Mouse (Mus musculus) hindbrain, embryonic 11.5 days (tissue): ENCODE data around the gene Ankrd11. TPM values are rescaled to one million over a fixed set of nuclear protein-coding genes. Genes with fewer than 3 reads are reported as not detected.

Source experiments
- ATAC-seq: fragments of 200-750 bp; cut with Nextera tagmentation; 2 replicates; pipeline ENCODE4 v1.8.0; 2017; ENCODE audit warnings: mild to moderate bottlenecking, moderate TSS enrichment, moderate library complexity; ENCODE audit not compliant: low FRiP score
- DNase-seq: peaks from one replicate; pipeline ENCODE4 v3.0.0-alpha.2; 2015; ENCODE audit warnings: low spot score
- H3K27ac ChIP-seq: fragments of 300-500 bp; sonication (generic); 2 replicates; pipeline ENCODE4 v1.5.1; 2014; ENCODE audit warnings: mild to moderate bottlenecking, low read depth, low read length
- H3K27me3 ChIP-seq: fragments of 300-500 bp; sonication (generic); 2 replicates; pipeline ENCODE4 v1.6.1; 2014; ENCODE audit warnings: mild to moderate bottlenecking, low read length, moderate library complexity, mixed read lengths; ENCODE audit not compliant: control insufficient read depth, insufficient read depth
- H3K36me3 ChIP-seq: fragments of 300-500 bp; sonication (generic); 2 replicates; pipeline ENCODE4 v1.6.1; 2014; ENCODE audit warnings: mild to moderate bottlenecking, low read length, moderate library complexity, mixed read lengths; ENCODE audit not compliant: control insufficient read depth, insufficient read depth
- H3K4me1 ChIP-seq: fragments of 300-500 bp; sonication (generic); replicated peaks from 2 replicates; pipeline ENCODE4 v1.6.1; 2014; ENCODE audit warnings: low read length, mixed read lengths; ENCODE audit not compliant: control insufficient read depth, insufficient read depth
- H3K4me2 ChIP-seq: fragments of 300-500 bp; sonication (generic); replicated peaks from 2 replicates; pipeline ENCODE4 v1.6.1; 2014; ENCODE audit warnings: mild to moderate bottlenecking, low read depth, low read length
- H3K4me3 ChIP-seq: fragments of 300-500 bp; sonication (generic); 2 replicates; pipeline ENCODE4 v1.5.1; 2014; ENCODE audit warnings: low read depth, low read length
- H3K9ac ChIP-seq: fragments of 300-500 bp; sonication (generic); 2 replicates; pipeline ENCODE4 v1.6.1; 2014; ENCODE audit warnings: low read depth, low read length
- H3K9me3 ChIP-seq: fragments of 300-500 bp; sonication (generic); 2 replicates; pipeline ENCODE4 v1.6.1; 2016; ENCODE audit warnings: low read length; ENCODE audit not compliant: control insufficient read depth
- WGBS: fragments of 180-500 bp; shearing (Covaris S2); extraction: QIAGEN DNeasy Blood & Tissue Kit; methylation state at CpG from one replicate; pipeline ENCODE4 v1.1.7; 2014; 5-methylcytosine and 5-hydroxymethylcytosine counted together
- polyA plus RNA-seq: library from polyadenylated mRNA; unstranded; fragments of >200 nt; fragmentation: Nextera tagmentation; extraction: Ambion mirVana; gene quantifications from 2 replicates; pipeline ENCODE4 v1.2.1, GENCODE M21; 2014

Gene Ankrd11
- polyA plus RNA-seq, 1 experiment from 2014 or later, result 52.7 TPM

DNA sequence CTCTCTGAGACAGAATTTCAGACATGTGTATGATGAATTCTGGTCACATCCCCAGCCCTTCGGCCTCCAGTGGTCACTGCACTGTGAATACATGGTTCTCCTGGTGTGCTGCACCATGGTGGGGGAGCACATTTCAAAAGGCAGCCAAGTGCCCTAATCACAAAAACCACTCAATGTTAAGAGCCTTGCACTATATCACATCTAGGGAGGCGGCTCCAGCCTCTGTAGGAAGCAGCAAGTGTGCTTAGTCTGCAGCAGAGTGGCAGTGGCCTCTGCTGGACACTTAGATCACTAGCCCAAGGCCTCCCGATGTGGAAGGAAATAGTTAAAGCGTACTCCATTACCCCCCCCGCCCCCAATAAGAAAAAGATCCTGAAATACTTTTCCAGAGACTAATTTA, 143.0 kb downstream of the Ankrd11 start:
- H3K4me1 ChIP-seq, result no peaks in the 10 kb centered on the region
- peaks cover 29% of the 10 kb centered on the region for H3K36me3 ChIP-seq
- no peaks in the 10 kb centered on the region for H3K27me3 ChIP-seq
- no peak overlapping the region for H3K4me2 ChIP-seq
- no peak for ATAC-seq
- no peak overlapping the region for H3K27ac ChIP-seq
- no peaks in the 10 kb centered on the region for H3K9me3 ChIP-seq
- DNase-seq, result no peak
- WGBS, result 81% methylated on average over 5 of the region's 5 CpGs
- no peak overlapping the region for H3K4me3 ChIP-seq
- H3K9ac ChIP-seq, result no peak overlapping the region

DNA sequence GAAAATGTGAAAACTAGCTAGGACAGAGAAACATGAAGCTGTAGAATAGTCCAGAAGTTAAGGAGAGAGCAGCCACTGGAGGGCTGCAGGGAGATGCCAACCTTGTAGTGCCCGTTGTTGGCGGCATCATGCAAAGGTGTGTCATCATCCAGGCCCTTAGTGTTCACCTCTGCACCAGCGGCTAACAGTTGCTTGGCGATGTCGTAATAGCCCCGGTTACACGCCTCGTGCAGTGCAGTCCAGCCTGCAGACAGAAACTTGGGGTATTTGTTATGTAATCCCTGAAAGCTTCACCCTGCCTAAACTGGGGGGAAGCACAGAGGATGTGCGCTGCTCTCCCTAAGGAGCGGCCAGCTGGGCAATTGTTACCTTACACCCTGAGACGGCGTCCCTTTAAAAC, 143.6 kb downstream of the Ankrd11 start:
- Histone ChIP-seq H3K4me3 (no peak overlapping the region), H3K4me2 (no peak overlapping the region), H3K36me3 (peaks cover 30% of the 10 kb centered on the region), H3K4me1 (no peaks in the 10 kb centered on the region), H3K27me3 (no peaks in the 10 kb centered on the region), H3K27ac (no peak overlapping the region), H3K9ac (no peak overlapping the region), H3K9me3 (no peaks in the 10 kb centered on the region)
- DNase-seq, result no peak
- no peak for ATAC-seq
- 94% methylated on average over 12 of the region's 12 CpGs for WGBS

DNA sequence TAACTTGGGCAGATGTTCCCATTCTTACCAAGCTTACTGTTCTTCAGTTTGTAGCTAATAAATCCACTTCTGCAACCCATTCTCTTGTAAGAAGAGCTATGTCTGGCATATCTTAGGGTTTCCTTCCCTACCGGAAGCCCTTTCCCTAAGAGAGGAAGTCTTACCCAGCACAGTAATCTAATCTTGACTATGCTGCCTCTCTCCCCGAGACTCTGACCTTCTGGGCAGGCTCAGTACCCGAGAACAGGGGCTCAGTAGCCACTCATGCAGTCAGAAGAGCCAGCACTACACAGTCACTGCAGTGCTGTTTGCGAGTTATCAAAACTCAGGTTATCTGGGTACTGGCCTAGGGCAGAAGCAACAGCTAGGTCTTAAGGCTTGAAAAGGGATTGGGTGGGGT, 144.1 kb downstream of the Ankrd11 start:
- H3K4me2 ChIP-seq, result no peak overlapping the region
- no peaks in the 10 kb centered on the region for H3K27me3 ChIP-seq
- H3K9ac ChIP-seq, result no peak overlapping the region
- no peak overlapping the region for H3K27ac ChIP-seq
- no peak for DNase-seq
- WGBS, result 89% methylated on average over 4 of the region's 4 CpGs
- H3K9me3 ChIP-seq, result no peaks in the 10 kb centered on the region
- no peaks in the 10 kb centered on the region for H3K4me1 ChIP-seq
- H3K36me3 ChIP-seq, result peaks cover 30% of the 10 kb centered on the region
- no peak for ATAC-seq
- H3K4me3 ChIP-seq, result no peak overlapping the region

DNA sequence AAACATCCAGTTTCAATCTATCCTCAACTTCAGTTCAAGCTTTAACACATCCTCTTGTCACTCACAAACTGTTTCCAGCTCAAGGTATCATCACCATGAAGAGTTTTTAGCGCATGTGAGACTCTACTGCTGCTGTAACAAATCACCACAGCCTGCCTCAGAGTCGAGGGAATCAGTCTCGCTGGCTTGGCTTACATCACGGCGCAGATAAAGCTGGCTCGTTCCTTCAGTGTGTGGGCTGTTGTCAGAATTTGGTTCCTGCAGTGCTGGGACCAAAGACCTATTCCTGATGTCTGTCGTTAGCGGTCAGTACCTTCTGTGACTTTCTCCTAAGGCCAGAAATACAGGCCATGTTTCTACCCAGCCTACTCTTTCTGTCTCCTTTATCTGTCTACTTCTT, 144.9 kb downstream of the Ankrd11 start:
- no peak overlapping the region for H3K4me3 ChIP-seq
- H3K27ac ChIP-seq, result no peak overlapping the region
- H3K4me1 ChIP-seq, result no peaks in the 10 kb centered on the region
- H3K4me2 ChIP-seq, result no peak overlapping the region
- 95% methylated on average over 8 of the region's 8 CpGs for WGBS
- no peak overlapping the region for H3K9ac ChIP-seq
- peaks cover 33% of the 10 kb centered on the region for H3K36me3 ChIP-seq
- H3K27me3 ChIP-seq, result no peaks in the 10 kb centered on the region
- H3K9me3 ChIP-seq, result no peaks in the 10 kb centered on the region
- DNase-seq, result no peak
- no peak for ATAC-seq

DNA sequence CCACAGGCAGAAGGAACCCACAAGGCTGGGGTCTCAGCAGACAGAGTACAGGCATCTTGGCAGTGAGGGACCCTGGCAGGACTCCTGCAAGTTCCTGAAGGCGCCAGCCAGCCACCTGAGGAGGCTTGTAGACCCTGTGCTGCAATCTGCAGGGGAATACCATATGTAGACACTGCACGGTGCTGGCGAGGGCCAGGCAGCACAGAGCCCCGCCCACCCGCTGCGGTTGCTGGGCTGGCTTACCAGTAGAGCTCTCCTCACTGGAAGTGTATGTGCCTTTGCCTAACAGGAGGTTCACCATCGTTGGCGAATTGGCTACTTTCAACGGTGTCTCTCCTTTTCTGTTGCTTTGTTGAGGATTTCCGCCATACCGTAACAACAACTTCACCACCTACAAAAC, 145.8 kb downstream of the Ankrd11 start:
- 94% methylated on average over 11 of the region's 11 CpGs for whole genome bisulfite sequencing
- Histone ChIP-seq H3K9ac (no peak overlapping the region), H3K9me3 (no peaks in the 10 kb centered on the region), H3K27me3 (no peaks in the 10 kb centered on the region), H3K27ac (no peak overlapping the region), H3K4me1 (no peaks in the 10 kb centered on the region), H3K4me2 (no peak overlapping the region), H3K4me3 (no peak overlapping the region), H3K36me3 (peaks cover 33% of the 10 kb centered on the region)
- DNase-seq (no peak), ATAC-seq (no peak)

DNA sequence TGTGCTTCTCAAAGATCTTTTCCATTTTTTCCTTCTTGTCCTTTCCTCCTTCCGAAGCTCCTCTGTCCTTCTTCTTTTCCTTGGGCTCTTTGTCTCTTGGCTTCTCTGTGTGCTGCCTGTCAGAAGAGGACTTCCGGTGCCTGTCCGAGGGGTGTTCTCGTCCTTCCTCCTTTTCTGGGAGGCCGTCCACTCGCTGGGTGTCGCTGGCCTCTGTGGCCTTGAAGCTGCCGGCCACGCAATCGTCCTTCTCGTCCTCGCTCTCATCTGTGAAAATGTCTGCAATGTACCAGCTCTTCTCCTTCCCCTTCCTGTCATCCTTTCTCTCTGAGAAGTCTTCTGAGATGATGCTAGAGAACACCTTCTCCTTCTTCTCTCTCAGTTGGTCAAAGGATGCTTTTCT, 148.6 kb downstream of the Ankrd11 start:
- no peak overlapping the region for H3K4me3 ChIP-seq
- no peaks in the 10 kb centered on the region for H3K9me3 ChIP-seq
- WGBS, result 95% methylated on average over 12 of the region's 12 CpGs
- no peak for DNase-seq
- H3K27ac ChIP-seq, result no peak overlapping the region
- no peak for ATAC-seq
- no peak overlapping the region for H3K9ac ChIP-seq
- H3K36me3 ChIP-seq, result peaks cover 45% of the 10 kb centered on the region
- H3K4me1 ChIP-seq, result no peaks in the 10 kb centered on the region
- H3K4me2 ChIP-seq, result no peak overlapping the region
- no peaks in the 10 kb centered on the region for H3K27me3 ChIP-seq

DNA sequence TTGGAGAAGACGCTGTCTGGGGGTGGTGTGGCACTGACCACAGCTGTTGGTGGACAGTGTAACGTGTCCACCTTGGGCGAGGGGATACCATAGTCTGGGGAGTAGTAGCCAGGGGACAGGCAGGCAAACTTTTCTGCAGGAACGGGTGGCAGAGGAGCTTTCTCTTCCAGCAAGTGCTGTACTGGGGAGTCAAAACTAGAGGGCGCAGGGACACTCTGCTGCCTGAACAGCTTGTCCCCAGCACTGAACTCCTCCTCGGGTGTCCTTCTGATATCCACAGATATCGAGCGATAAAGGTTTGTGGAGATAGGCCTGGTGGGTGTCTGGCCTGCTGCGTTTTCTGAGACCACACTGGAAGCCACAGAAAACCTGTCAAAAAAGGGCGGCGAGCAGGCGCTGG, 150.6 kb downstream of the Ankrd11 start:
- H3K9ac ChIP-seq, result no peak overlapping the region
- ATAC-seq, result no peak
- H3K4me2 ChIP-seq, result no peak overlapping the region
- H3K9me3 ChIP-seq, result no peaks in the 10 kb centered on the region
- H3K36me3 ChIP-seq, result peaks cover 43% of the 10 kb centered on the region
- DNase-seq, result no peak
- no peak overlapping the region for H3K4me3 ChIP-seq
- 89% methylated on average over 12 of the region's 12 CpGs for WGBS
- H3K4me1 ChIP-seq, result no peaks in the 10 kb centered on the region
- H3K27ac ChIP-seq, result no peak overlapping the region
- no peaks in the 10 kb centered on the region for H3K27me3 ChIP-seq

DNA sequence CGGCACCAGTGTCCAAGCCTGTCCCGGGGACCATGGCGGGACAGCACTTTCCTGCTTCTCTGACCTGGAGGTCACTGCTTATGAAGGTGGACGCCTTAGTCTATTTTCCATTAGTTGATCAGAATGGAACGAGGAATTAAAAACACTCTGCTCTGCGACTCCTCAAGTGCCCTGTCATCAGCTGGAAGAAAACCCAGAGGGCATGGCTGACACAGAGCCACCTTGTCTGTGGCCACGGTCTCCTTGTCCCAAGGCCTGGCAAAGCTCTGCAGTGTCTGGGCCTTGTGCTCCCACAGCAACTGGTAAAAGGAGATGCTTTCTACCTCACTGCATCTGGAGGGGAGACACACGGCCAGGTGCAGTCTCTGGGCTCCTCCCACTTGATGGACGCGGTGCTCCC, 158.4 kb downstream of the Ankrd11 start:
- ATAC-seq (no peak), DNase-seq (no peak)
- Histone ChIP-seq H3K4me2 (no peak overlapping the region), H3K36me3 (peaks cover 18% of the 10 kb centered on the region), H3K9me3 (no peaks in the 10 kb centered on the region), H3K27ac (no peak overlapping the region), H3K27me3 (no peaks in the 10 kb centered on the region), H3K9ac (no peak overlapping the region), H3K4me3 (no peak overlapping the region), H3K4me1 (no peaks in the 10 kb centered on the region)
- WGBS, result 88% methylated on average over 10 of the region's 10 CpGs

DNA sequence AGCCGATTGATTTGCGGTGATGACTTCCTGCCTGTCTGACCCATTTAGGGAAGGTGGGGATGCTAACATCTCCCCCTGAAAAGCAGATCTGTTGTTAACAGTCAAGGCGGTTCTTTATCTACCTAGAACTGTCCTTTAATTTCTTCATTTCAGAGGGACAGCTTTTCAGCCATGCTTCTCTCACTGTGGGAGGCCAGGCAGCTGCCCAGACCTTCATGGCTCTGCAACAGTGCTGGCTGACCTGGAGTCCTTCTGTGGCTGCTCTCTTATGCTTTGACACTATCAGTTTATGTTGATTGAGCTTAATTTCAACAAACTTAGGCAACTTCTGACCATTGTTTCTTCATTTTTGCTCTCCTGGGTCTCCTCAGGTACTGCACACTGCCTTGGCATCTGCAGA, 161.8 kb downstream of the Ankrd11 start:
- ATAC-seq (no peak), DNase-seq (no peak)
- no peak overlapping the region for H3K4me2 ChIP-seq
- H3K4me1 ChIP-seq, result no peaks in the 10 kb centered on the region
- H3K9ac ChIP-seq, result no peak overlapping the region
- no peaks in the 10 kb centered on the region for H3K9me3 ChIP-seq
- H3K27me3 ChIP-seq, result no peaks in the 10 kb centered on the region
- no peak overlapping the region for H3K27ac ChIP-seq
- H3K4me3 ChIP-seq, result no peak overlapping the region
- WGBS, result 35% methylated on average over 3 of the region's 3 CpGs
- H3K36me3 ChIP-seq, result 0 out of 2 replicates have a peak, but pooled peaks cover 7% of the 10 kb centered on the region
